Mouse (Mus musculus) MEL (cell line): ENCODE data around the gene Fhad1.

Experiments
- CTCF ChIP-seq, 3 experiments: IDR thresholded peaks in 2 of 3; conservative IDR thresholded peaks in 1 of 3; 2 replicates each; pipeline ENCODE4 v1.5.1; 2011 to 2012; ENCODE audit warnings: low read length in 3 of 3, low read depth in 2 of 3, mild to moderate bottlenecking in 2 of 3, improper control_type of control experiment in 1 of 3, inconsistent platforms in 1 of 3, mixed read lengths in 1 of 3, moderate library complexity in 1 of 3; ENCODE audit not compliant: control insufficient read depth in 1 of 3, insufficient read depth in 1 of 3, poor library complexity in 1 of 3, severe bottlenecking in 1 of 3
- USF2 ChIP-seq, 2 experiments: IDR thresholded peaks; 2 replicates each; pipeline ENCODE4 v1.6.1; 2011 to 2012; ENCODE audit warnings: improper control_type of control experiment in 2 of 2, low read length in 2 of 2, borderline replicate concordance in 1 of 2, inconsistent platforms in 1 of 2, low read depth in 1 of 2, mild to moderate bottlenecking in 1 of 2; ENCODE audit not compliant: insufficient read depth in 1 of 2

- TF ChIP-seq CTCF (IDR thresholded peaks at IDR 0.05 in 2 of 3, conservative IDR thresholded peaks at IDR 0.05 in 1 of 3; ENCODE audit: control insufficient read depth in 1 of 3, insufficient read depth in 1 of 3, low read depth in 2 of 3, low read length in 3 of 3, poor library complexity in 1 of 3, severe bottlenecking in 1 of 3) (no peak), USF2 (IDR thresholded peaks at IDR 0.05; ENCODE audit: borderline replicate concordance in 1 of 2, insufficient read depth in 1 of 2, low read depth in 1 of 2, low read length in 2 of 2) (no peak)
Observed at GRCm38 (mm10) chr4:141875481-141876108, 139.3 kb downstream of the Fhad1 start.
